Mouse (Mus musculus) forebrain, embryonic 11.5 days (tissue): Measurements from ENCODE around the gene Eps15l1. TPM values are rescaled to one million over a fixed set of nuclear protein-coding genes. Genes with fewer than 3 reads are reported as not detected.

ENCODE experiments used
- ATAC-seq: fragments of 200-750 bp; cut with Nextera tagmentation; replicated peaks from 2 replicates; pipeline ENCODE4 v1.8.0; 2017; ENCODE audit warnings: moderate TSS enrichment; ENCODE audit not compliant: low FRiP score
- DNase-seq: peaks from one replicate; pipeline ENCODE4 v3.0.0-alpha.2; 2017; ENCODE audit warnings: low spot score
- H3K27ac ChIP-seq: fragments of 300-500 bp; sonication (generic); 2 replicates; pipeline ENCODE4 v1.5.1; 2014; ENCODE audit warnings: low read depth, low read length
- H3K27me3 ChIP-seq: fragments of 300-500 bp; sonication (generic); 2 replicates; pipeline ENCODE4 v1.6.1; 2014; ENCODE audit warnings: mild to moderate bottlenecking, low read length, mixed read lengths; ENCODE audit not compliant: control insufficient read depth, insufficient read depth
- H3K36me3 ChIP-seq: fragments of 300-500 bp; sonication (generic); 2 replicates; pipeline ENCODE4 v1.6.1; 2014; ENCODE audit warnings: mild to moderate bottlenecking, low read length, moderate library complexity, mixed read lengths; ENCODE audit not compliant: control insufficient read depth, insufficient read depth
- H3K4me1 ChIP-seq: fragments of 300-500 bp; sonication (generic); replicated peaks from 2 replicates; pipeline ENCODE4 v1.6.1; 2014; ENCODE audit warnings: low read length, mixed read lengths; ENCODE audit not compliant: control insufficient read depth, insufficient read depth
- H3K4me2 ChIP-seq: fragments of 300-500 bp; sonication (generic); 2 replicates; pipeline ENCODE4 v1.6.1; 2014; ENCODE audit warnings: low read depth, mild to moderate bottlenecking, low read length, moderate library complexity, mixed read lengths; ENCODE audit not compliant: severe bottlenecking
- H3K4me3 ChIP-seq: fragments of 300-500 bp; sonication (generic); 2 replicates; pipeline ENCODE4 v1.5.1; 2014; ENCODE audit warnings: low read depth, low read length
- H3K9ac ChIP-seq: fragments of 300-500 bp; sonication (generic); 2 replicates; pipeline ENCODE4 v1.6.1; 2014; ENCODE audit warnings: low read length
- H3K9me3 ChIP-seq: fragments of 300-500 bp; sonication (generic); 2 replicates; pipeline ENCODE4 v1.6.1; 2016; ENCODE audit warnings: low read length, mixed read lengths; ENCODE audit not compliant: control insufficient read depth
- WGBS: fragments of 180-500 bp; shearing (Covaris S2); extraction: QIAGEN DNeasy Blood & Tissue Kit; methylation state at CpG from one replicate; pipeline ENCODE4 v1.1.7; 2014; 5-methylcytosine and 5-hydroxymethylcytosine counted together
- polyA plus RNA-seq: library from polyadenylated mRNA; unstranded; fragments of >200 nt; fragmentation: Nextera tagmentation; extraction: Ambion mirVana; gene quantifications from 2 replicates; pipeline ENCODE4 v1.2.1, GENCODE M21; 2014

Eps15l1 gene
- polyA plus RNA-seq, 1 experiment from 2014 or later, result 78.4 TPM

- Histone ChIP-seq H3K9ac (no peak overlapping the region), H3K9me3 (no peaks in the 10 kb centered on the region), H3K4me3 (no peak overlapping the region), H3K27me3 (no peaks in the 10 kb centered on the region), H3K4me2 (no peak overlapping the region), H3K36me3 (peaks cover 4% of the 10 kb centered on the region), H3K27ac (no peak overlapping the region), H3K4me1 (no peaks in the 10 kb centered on the region)
- no peak for ATAC-seq
- WGBS, result 90% methylated on average over 5 of the region's 5 CpGs
- no peak for DNase-seq
Observed at GRCm38 (mm10) chr8:72342556-72343300, 78.5 kb downstream of the Eps15l1 start.

GRCm38 (mm10) chr8:72337034-72337433 lies 84.2 kb downstream of the Eps15l1 start:
- DNase-seq, result no peak
- Histone ChIP-seq H3K4me1 (no peaks in the 10 kb centered on the region), H3K9me3 (no peaks in the 10 kb centered on the region), H3K4me3 (no peak overlapping the region), H3K9ac (no peak overlapping the region), H3K36me3 (no peaks in the 10 kb centered on the region; the same call in 1 of the 2 replicates), H3K27me3 (no peaks in the 10 kb centered on the region), H3K4me2 (no peak overlapping the region), H3K27ac (no peak overlapping the region)
- ATAC-seq, result no peak

GRCm38 (mm10) chr8:72336273-72336672 lies 85.0 kb downstream of the Eps15l1 start:
- 84% methylated on average over 2 of the region's 2 CpGs for WGBS
- Histone ChIP-seq H3K4me3 (no peak overlapping the region), H3K9ac (no peak overlapping the region), H3K4me1 (no peaks in the 10 kb centered on the region), H3K27ac (no peak overlapping the region), H3K9me3 (no peaks in the 10 kb centered on the region), H3K4me2 (no peak overlapping the region), H3K36me3 (no peaks in the 10 kb centered on the region; the same call in 1 of the 2 replicates), H3K27me3 (no peaks in the 10 kb centered on the region)
- ATAC-seq (no peak), DNase-seq (no peak)

- Histone ChIP-seq H3K9ac (no peak overlapping the region), H3K4me1 (no peaks in the 10 kb centered on the region), H3K4me3 (no peak overlapping the region), H3K4me2 (no peak overlapping the region), H3K27me3 (no peaks in the 10 kb centered on the region), H3K36me3 (no peaks in the 10 kb centered on the region), H3K9me3 (no peaks in the 10 kb centered on the region), H3K27ac (no peak overlapping the region)
- WGBS, result 80% methylated on average over 4 of the region's 4 CpGs
- no peak for ATAC-seq
- DNase-seq, result no peak
Observed at GRCm38 (mm10) chr8:72334144-72334641, 87.1 kb downstream of the Eps15l1 start.

- Histone ChIP-seq H3K27ac (no peak overlapping the region), H3K27me3 (no peaks in the 10 kb centered on the region), H3K4me2 (no peak overlapping the region), H3K4me3 (no peak overlapping the region), H3K4me1 (no peaks in the 10 kb centered on the region), H3K9me3 (no peaks in the 10 kb centered on the region), H3K9ac (no peak overlapping the region), H3K36me3 (no peaks in the 10 kb centered on the region)
- 52% methylated on average over 3 of the region's 3 CpGs for WGBS
- no peak for ATAC-seq
- no peak for DNase-seq
Observed at GRCm38 (mm10) chr8:72333429-72334143, 87.7 kb downstream of the Eps15l1 start.

GRCm38 (mm10) chr8:72331631-72332030 lies 89.6 kb downstream of the Eps15l1 start:
- ATAC-seq, result no peak
- H3K27me3 ChIP-seq, result no peaks in the 10 kb centered on the region
- 90% methylated on average over 4 of the region's 4 CpGs for WGBS

GRCm38 (mm10) chr8:72330806-72331516 lies 90.3 kb downstream of the Eps15l1 start:
- no peaks in the 10 kb centered on the region for H3K9me3 ChIP-seq
- WGBS, result 85% methylated on average over 6 of the region's 6 CpGs
- H3K4me2 ChIP-seq, result no peak overlapping the region
- no peak overlapping the region for H3K4me3 ChIP-seq
- H3K27me3 ChIP-seq, result no peaks in the 10 kb centered on the region
- ATAC-seq (no peak), DNase-seq (no peak)
- no peaks in the 10 kb centered on the region for H3K36me3 ChIP-seq
- no peak overlapping the region for H3K27ac ChIP-seq
- no peaks in the 10 kb centered on the region for H3K4me1 ChIP-seq
- no peak overlapping the region for H3K9ac ChIP-seq

More at GRCm38 (mm10) chr8:72331631-72332030, 89.6 kb downstream of the Eps15l1 start:
- Histone ChIP-seq H3K4me2 (no peak overlapping the region), H3K36me3 (no peaks in the 10 kb centered on the region), H3K4me1 (no peaks in the 10 kb centered on the region), H3K4me3 (no peak overlapping the region), H3K27ac (no peak overlapping the region), H3K9ac (no peak overlapping the region), H3K9me3 (no peaks in the 10 kb centered on the region)
- no peak for DNase-seq

- no peak for ATAC-seq
Observed at GRCm38 (mm10) chr8:72329116-72329515, 92.1 kb downstream of the Eps15l1 start.

More at GRCm38 (mm10) chr8:72329116-72329515, 92.1 kb downstream of the Eps15l1 start:
- Histone ChIP-seq H3K9ac (no peak overlapping the region), H3K36me3 (no peaks in the 10 kb centered on the region), H3K4me3 (no peak overlapping the region), H3K27me3 (no peaks in the 10 kb centered on the region), H3K4me1 (no peaks in the 10 kb centered on the region), H3K4me2 (no peak overlapping the region), H3K9me3 (no peaks in the 10 kb centered on the region), H3K27ac (no peak overlapping the region)
- no peak for DNase-seq
- 83% methylated on average over 3 of the region's 3 CpGs for WGBS
